Mouse (Mus musculus) Patski (cell line): ENCODE results near the gene Ankdd1a. TPM values are rescaled to one million over a fixed set of nuclear protein-coding genes. Genes with fewer than 3 reads are reported as not detected.

ENCODE experiments used
- ATAC-seq: fragments of 100-300 bp; one replicate; pipeline ENCODE4 v1.8.0; 2021
- CTCF ChIA-PET: fragments of 350-600 bp; sonication (Branson Sonifier 250); formaldehyde crosslinking; loops from one replicate; lab custom pipeline; 2022; ENCODE audit warnings: inconsistent platforms; lab: Charles Lee
- POLR2A ChIA-PET: fragments of 350-600 bp; sonication (Branson Sonifier 250); formaldehyde crosslinking; loops from one replicate; lab custom pipeline; 2022; ENCODE audit warnings: antibody characterized with exemption, inconsistent platforms; lab: Charles Lee
- DNase-seq: peaks from one replicate; pipeline ENCODE4 v3.0.0-alpha.2; 2011; ENCODE audit warnings: low read depth, low spot score
- H3K27me3 ChIP-seq: fragments of 371-371 bp; one replicate; pipeline ENCODE4 v1.5.1; 2021
- CTCF ChIP-seq: fragments of 100-300 bp; IDR thresholded peaks from one replicate; pipeline ENCODE4 v1.5.1; 2021
- in situ Hi-C: fragments of 300-500 bp; cut with MboI; formaldehyde crosslinking; loops from 3 replicates; pipeline ENCODE4 v1.11.1; 2018; ENCODE audit warnings: low pct_unique_long_range_greater_than_20kb, mixed read lengths
- polyA plus RNA-seq: library from polyadenylated mRNA; unstranded; gene quantifications from one replicate; pipeline ENCODE4 v1.2.3, GENCODE M21; 2021

Ankdd1a gene
- polyA plus RNA-seq, 1 experiment from 2014 or later, result not detected

DNA sequence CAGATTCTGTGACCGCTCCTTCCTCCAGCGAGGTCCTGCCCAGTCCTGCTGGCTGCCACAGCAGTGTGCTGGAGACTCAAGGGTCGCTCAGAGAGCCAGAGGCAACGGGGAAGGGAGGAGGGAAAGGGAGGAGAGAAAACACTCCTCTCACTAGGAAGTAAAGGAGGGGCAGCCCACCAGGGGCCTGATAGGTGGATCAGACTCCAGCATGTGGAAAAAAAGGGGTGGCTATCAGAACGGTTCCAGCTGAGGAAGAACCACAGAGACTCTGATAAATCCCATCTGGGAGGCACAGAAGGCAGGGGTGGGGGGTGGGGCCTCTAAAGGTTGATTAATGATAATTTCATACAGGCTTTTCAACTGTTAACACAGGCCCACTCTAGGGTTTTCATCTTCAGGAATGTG, 35.0 kb upstream of the Ankdd1a start:
- in situ Hi-C loops, result no loop called here
- ChIA-PET CTCF (no interaction called here), POLR2A (no interaction called here)
- no peaks in the 10 kb centered on the region for H3K27me3 ChIP-seq
- TF ChIP-seq CTCF, result no peak
- no peak for DNase-seq
- ATAC-seq, result no peak

DNA sequence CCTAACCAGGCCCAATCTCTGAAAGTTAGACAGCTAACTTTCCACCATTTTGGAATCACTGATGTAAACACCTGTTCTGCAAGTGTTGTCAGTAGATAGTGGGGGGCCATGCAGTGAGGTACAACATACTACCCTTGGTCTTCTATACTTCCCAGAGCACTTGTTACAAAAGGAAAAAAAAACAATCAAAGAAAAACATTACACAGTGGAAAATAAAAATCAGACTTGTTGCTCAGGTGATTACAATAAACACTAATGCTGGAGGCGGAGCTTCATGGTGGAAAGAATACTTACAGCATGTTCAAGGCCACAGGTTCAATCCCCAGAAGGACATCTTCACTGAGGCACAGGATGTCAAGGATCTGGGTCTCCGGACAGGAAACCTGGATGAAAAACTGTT, 32.7 kb upstream of the Ankdd1a start:
- no peak for ATAC-seq
- ChIA-PET POLR2A (interaction anchor here (0.9 kb wide), 1 partner anchor 11 kb away, joined by 3 read pairs; no protein-coding TSS in a partner anchor), CTCF (interaction anchor here (1.1 to 1.4 kb wide), 2 partner anchors 8 to 28 kb away, joined by 3 read pairs; no protein-coding TSS in a partner anchor)
- no peaks in the 10 kb centered on the region for H3K27me3 ChIP-seq
- no peak for TF ChIP-seq CTCF
- in situ Hi-C loops, result no loop called here
- no peak for DNase-seq

DNA sequence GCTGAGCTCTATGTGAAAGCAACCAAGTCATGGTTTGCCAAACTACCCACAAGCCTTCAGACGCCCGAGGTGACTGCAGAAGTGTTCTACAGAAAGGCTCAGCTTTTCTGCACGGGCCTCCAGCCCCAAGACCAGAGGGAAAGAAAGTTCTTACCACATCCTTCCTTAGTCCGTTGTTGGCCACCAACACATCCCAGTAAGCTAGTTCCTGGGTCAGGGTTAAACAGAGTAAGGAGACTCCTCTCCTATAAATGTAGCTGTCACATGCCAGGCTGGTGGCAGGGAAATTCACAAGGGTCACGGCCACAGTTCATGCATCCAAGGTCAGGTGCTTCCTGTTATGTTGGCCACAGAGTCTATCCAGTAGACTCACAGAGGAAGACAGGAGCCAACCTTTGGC, 32.1 kb upstream of the Ankdd1a start:
- DNase-seq, result no peak
- TF ChIP-seq CTCF, result no peak
- no peak for ATAC-seq
- CTCF ChIA-PET, result interaction anchor here (1.1 to 1.4 kb wide), 2 partner anchors 8 to 28 kb away, joined by 3 read pairs; no protein-coding TSS in a partner anchor
- POLR2A ChIA-PET, result interaction anchor here (0.9 kb wide), 1 partner anchor 11 kb away, joined by 3 read pairs; no protein-coding TSS in a partner anchor
- H3K27me3 ChIP-seq, result no peaks in the 10 kb centered on the region
- in situ Hi-C loops, result no loop called here

DNA sequence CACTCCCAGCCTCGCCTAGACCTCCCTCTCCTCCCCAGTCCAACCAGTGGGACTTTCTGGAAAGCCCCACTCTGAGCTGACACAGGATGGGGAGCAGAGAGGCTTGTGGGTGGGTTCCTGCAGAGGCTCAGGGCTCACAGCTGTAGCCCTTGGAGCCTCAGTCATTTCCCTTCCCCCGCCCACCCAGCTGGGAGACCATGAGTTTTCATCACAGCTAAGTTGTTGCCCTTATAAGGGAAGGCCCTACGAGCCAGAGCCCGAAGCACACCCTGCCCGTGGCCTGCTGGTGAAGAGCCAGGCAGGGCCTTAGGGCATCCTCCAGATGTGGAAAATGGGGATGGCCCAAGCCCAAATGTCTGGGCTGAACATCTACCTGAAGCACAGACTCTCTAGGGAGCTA, 31.0 kb upstream of the Ankdd1a start:
- in situ Hi-C loops, result no loop called here
- ChIA-PET POLR2A (interaction anchor here (0.5 to 0.8 kb wide), 2 partner anchors 113 to 305 kb away, joined by 7 to 8 read pairs; no protein-coding TSS in a partner anchor), CTCF (interaction anchor here (1.2 to 1.3 kb wide), 2 partner anchors 26 to 27 kb away, joined by 3 to 4 read pairs; no protein-coding TSS in a partner anchor)
- H3K27me3 ChIP-seq, result no peaks in the 10 kb centered on the region
- peak; percentile 76 for ATAC-seq
- no peak for TF ChIP-seq CTCF
- no peak for DNase-seq

DNA sequence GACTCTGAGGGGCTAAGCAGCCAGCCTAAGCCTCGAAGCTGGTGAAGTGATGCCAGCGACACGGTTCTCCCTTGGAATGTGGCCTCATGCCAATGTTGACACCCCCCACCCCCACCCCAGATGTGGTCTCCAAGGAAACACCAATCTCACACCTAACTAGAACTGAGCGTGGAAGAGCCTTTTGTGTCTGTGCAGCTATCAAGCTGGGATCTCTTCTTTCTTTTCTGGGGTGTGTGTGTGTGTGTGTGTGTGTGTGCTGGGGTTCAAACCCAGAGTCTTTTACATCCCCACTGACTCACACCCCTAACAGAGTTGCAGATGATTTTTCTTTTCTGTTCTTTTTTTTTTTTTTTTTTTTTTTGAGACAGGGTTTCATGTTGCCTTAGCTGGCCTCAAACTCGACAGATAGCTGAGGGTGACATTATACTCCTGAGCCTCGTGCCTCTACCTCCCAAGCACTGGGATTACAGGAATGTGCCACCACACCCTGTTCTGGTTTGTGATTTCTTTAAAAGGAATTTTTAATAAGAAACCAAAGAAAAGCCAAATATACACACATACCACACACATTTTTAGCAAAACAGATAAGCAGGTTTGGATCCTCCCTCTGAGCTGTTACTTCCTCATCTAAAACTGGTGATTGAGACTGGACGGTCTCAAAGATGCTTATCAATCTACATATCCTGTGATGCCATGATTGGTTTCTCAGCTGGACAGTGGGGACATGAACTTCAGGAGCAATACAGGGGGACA, 30.3 kb upstream of the Ankdd1a start:
- peak; percentile 33 for ATAC-seq
- in situ Hi-C loops, result no loop called here
- H3K27me3 ChIP-seq, result no peaks in the 10 kb centered on the region
- no peak for TF ChIP-seq CTCF
- POLR2A ChIA-PET, result interaction anchor here (0.8 kb wide), 1 partner anchor 112 kb away, joined by 8 read pairs; no protein-coding TSS in a partner anchor
- CTCF ChIA-PET, result interaction anchor here (0.8 to 2.1 kb wide), 4 partner anchors 11 to 27 kb away, joined by 3 to 6 read pairs (median 4); no protein-coding TSS in a partner anchor
- no peak for DNase-seq

DNA sequence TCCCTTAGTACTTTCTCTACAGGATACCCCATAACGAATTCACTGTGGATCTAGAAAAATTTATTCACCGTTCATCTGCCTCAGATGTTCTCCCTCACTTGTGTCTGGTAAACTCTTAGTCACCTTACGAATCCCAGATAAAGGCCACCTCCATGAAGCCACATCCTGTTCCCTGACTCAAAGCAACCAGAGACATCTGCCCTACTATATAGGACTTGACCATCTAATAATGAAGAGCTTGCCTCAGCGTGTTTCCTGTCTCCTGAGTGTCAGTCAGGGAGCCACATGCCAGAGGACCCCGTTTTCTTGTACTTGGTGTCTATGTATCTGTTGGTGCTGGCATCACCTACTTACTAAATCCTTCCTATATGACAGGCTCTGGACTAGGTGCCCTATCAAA, 29.6 kb upstream of the Ankdd1a start:
- in situ Hi-C loops, result no loop called here
- no peak for TF ChIP-seq CTCF

DNA sequence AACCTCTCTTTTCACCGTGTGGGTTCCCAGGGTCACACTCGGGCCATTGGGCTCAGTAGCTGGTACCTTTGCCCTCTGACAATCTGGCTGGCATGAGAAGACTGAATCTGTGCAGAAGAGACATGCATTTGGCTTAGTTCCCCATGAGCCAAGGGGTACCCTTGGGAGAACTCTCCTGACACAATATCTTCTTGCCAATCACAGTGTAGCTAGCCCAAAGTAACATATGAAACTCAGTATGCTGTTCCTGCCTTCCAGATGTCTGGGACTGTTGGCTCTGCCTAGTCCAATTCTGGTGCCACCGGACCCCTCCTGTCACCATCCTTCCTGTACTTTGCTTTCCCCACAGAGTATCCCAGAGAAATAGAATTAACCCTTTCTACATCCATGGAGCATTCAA, 29.1 kb upstream of the Ankdd1a start:
- TF ChIP-seq CTCF, result no peak
- ATAC-seq, result no peak
- no peak for DNase-seq
- POLR2A ChIA-PET, result interaction anchor here (1.0 kb wide), 1 partner anchor 31 kb away, joined by 3 read pairs; no protein-coding TSS in a partner anchor
- CTCF ChIA-PET, result interaction anchor here (0.7 to 2.1 kb wide), 2 partner anchors 12 to 19 kb away, joined by 3 to 6 read pairs; no protein-coding TSS in a partner anchor
- in situ Hi-C loops, result no loop called here
- no peaks in the 10 kb centered on the region for H3K27me3 ChIP-seq

More for the DNA sequence above, 29.6 kb upstream of the Ankdd1a start:
- ChIA-PET POLR2A (no interaction called here), CTCF (interaction anchor here (1.3 to 2.1 kb wide), 2 partner anchors 12 to 28 kb away, joined by 3 to 6 read pairs; no protein-coding TSS in a partner anchor)
- ATAC-seq, result no peak
- DNase-seq, result no peak
- no peaks in the 10 kb centered on the region for H3K27me3 ChIP-seq

DNA sequence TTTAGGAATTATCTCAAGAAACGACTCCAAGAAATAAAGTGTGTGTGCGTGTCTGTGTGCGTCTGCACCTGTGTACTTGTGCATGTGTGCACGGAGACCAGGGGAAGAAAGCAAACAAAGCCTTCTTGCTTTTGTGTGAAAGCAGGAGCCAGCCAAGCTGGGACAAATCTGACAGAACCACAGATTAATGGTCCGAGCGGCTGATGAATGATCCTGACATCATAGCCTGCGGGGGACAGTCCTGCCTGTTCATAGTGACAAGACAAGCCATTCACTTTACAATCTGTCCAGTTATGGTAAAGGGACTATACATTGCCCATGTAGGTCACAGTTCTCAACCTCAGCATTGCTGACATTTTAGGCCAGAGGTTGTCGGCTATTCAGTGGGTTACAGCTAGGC, 28.3 kb upstream of the Ankdd1a start:
- no peaks in the 10 kb centered on the region for H3K27me3 ChIP-seq
- no peak for TF ChIP-seq CTCF
- POLR2A ChIA-PET, result interaction anchor here (1.0 kb wide), 1 partner anchor 32 kb away, joined by 3 read pairs; no protein-coding TSS in a partner anchor
- in situ Hi-C loops, result no loop called here
- no peak for ATAC-seq
- no peak for DNase-seq
- CTCF ChIA-PET, result no interaction called here

DNA sequence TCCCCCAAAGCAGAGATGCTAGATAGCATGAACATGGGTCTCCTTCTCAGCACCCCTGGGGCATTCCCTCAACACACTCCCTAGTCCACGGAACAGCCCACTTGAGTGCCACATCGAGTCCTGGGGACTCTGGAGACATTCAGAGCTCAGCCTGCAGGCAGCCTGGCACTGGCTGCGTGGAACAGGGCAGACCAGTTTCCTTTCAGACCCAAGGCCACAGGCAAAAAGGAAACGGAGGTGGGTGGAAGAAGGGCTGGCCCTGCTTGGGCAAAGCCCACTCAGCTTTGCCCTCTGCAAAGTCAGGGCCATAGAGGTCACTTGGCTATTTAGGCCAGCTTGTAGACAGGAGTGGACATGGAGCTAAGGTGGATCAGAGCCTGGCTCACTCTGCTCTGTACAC, 27.9 kb upstream of the Ankdd1a start:
- TF ChIP-seq CTCF, result no peak
- DNase-seq (no peak), ATAC-seq (no peak)
- CTCF ChIA-PET, result no interaction called here
- in situ Hi-C loops, result no loop called here
- H3K27me3 ChIP-seq, result no peaks in the 10 kb centered on the region
- POLR2A ChIA-PET, result interaction anchor here (1.0 kb wide), 1 partner anchor 32 kb away, joined by 3 read pairs; no protein-coding TSS in a partner anchor

DNA sequence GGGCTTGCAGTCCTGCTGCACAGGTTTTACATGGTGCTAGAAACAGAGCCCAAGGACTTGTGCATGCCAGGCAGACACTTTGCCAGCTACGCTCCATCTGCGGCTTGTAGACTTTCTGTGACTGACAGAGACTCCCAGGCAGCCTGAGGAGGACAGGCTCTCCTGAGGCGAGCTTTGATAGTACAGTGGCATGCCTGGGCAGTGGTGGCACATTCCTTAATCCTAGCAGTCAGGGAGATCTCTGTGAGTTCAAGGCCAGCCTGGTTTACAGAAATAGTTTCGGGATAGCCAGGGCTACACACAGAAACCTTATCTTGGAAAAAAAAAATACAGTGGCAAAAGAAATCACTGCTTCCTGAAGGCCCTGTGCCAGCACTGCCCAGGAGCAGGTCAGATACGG, 27.1 kb upstream of the Ankdd1a start:
- CTCF ChIA-PET, result interaction anchor here (2.3 kb wide), 1 partner anchor 9 kb away, joined by 7 read pairs; no protein-coding TSS in a partner anchor
- ATAC-seq, result no peak

DNA sequence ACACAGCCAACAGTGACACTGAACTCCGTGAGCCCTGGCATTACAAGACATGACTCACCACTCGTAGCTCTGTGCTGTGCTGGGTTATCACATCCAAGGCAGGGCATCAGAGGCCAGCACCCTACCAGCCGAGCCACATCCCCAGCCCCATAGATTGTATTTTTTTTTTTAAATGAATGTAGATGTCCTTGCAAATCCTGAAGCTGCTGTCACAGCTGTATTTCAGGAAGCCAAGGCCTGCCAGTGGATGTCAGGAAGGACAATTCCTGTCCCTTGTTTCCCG, 26.4 kb upstream of the Ankdd1a start:
- ATAC-seq (no peak), DNase-seq (no peak)
- TF ChIP-seq CTCF, result no peak
- POLR2A ChIA-PET, result no interaction called here
- in situ Hi-C loops, result no loop called here
- no peaks in the 10 kb centered on the region for H3K27me3 ChIP-seq
- CTCF ChIA-PET, result interaction anchor here (2.3 kb wide), 1 partner anchor 10 kb away, joined by 7 read pairs; no protein-coding TSS in a partner anchor

More for the DNA sequence above, 27.1 kb upstream of the Ankdd1a start:
- H3K27me3 ChIP-seq, result no peaks in the 10 kb centered on the region
- POLR2A ChIA-PET, result no interaction called here
- in situ Hi-C loops, result no loop called here
- DNase-seq, result no peak
- no peak for TF ChIP-seq CTCF
